Mouse (Mus musculus) MEL (cell line): ENCODE results near the gene Hsd17b14. TPM values are rescaled to one million over a fixed set of nuclear protein-coding genes. Genes with fewer than 3 reads are reported as not detected.

Experiments used
- DNase-seq: peaks from one replicate; pipeline ENCODE4 v3.0.0; 2011; ENCODE audit warnings: low read depth, low spot score
- H3K27ac ChIP-seq: 2 replicates; pipeline ENCODE4 v1.5.1; 2012; ENCODE audit warnings: low read depth, mild to moderate bottlenecking, control low read depth, low read length, moderate library complexity; ENCODE audit not compliant: control insufficient read depth
- H3K27me3 ChIP-seq, 2 experiments: fragments of 150-350 bp in 1 of 2; sonication (generic) in 1 of 2; 2 replicates each; pipeline ENCODE4 v1.6.1; 2012; ENCODE audit warnings: low read length in 2 of 2, mild to moderate bottlenecking in 2 of 2, improper control_type of control experiment in 1 of 2, moderate library complexity in 1 of 2; ENCODE audit not compliant: insufficient read depth in 2 of 2, control insufficient read depth in 1 of 2
- H3K36me3 ChIP-seq, 2 experiments: 2 replicates each; pipeline ENCODE4 v1.6.1; 2012 to 2014; ENCODE audit warnings: low read length in 2 of 2, improper control_type of control experiment in 1 of 2, inconsistent platforms in 1 of 2, mild to moderate bottlenecking in 1 of 2; ENCODE audit not compliant: insufficient read depth in 2 of 2, control insufficient read depth in 1 of 2
- H3K4me1 ChIP-seq, 2 experiments: fragments of 150-350 bp in 1 of 2; sonication (generic) in 1 of 2; 2 replicates each; pipeline ENCODE4 v1.6.1; 2012; ENCODE audit warnings: low read length in 2 of 2, improper control_type of control experiment in 1 of 2, mild to moderate bottlenecking in 1 of 2; ENCODE audit not compliant: insufficient read depth in 2 of 2, control insufficient read depth in 1 of 2
- H3K4me3 ChIP-seq, 2 experiments: fragments of 150-350 bp in 1 of 2; sonication (generic) in 1 of 2; 2 replicates each; pipeline ENCODE4 v1.5.1; 2012; ENCODE audit warnings: low read depth in 2 of 2, low read length in 2 of 2, mild to moderate bottlenecking in 2 of 2, moderate library complexity in 2 of 2, control low read depth in 1 of 2, improper control_type of control experiment in 1 of 2; ENCODE audit not compliant: control insufficient read depth in 1 of 2, insufficient read depth in 1 of 2
- H3K79me2 ChIP-seq: 2 replicates; pipeline ENCODE4 v1.6.1; 2012; ENCODE audit warnings: mild to moderate bottlenecking, low read length, moderate library complexity; ENCODE audit not compliant: control insufficient read depth, poor library complexity, insufficient read depth
- H3K9ac ChIP-seq: 2 replicates; pipeline ENCODE4 v1.6.1; 2012; ENCODE audit warnings: low read depth, mild to moderate bottlenecking, control low read depth, low read length, moderate library complexity; ENCODE audit not compliant: control insufficient read depth, poor library complexity, severe bottlenecking
- H3K9me3 ChIP-seq: fragments of 150-350 bp; sonication (generic); replicated peaks from 2 replicates; pipeline ENCODE4 v1.6.1; 2012; ENCODE audit warnings: mild to moderate bottlenecking, low read length, improper control_type of control experiment, moderate library complexity; ENCODE audit not compliant: insufficient read depth
- CTCF ChIP-seq, 3 experiments: IDR thresholded peaks in 2 of 3; conservative IDR thresholded peaks in 1 of 3; 2 replicates each; pipeline ENCODE4 v1.5.1; 2011 to 2012; ENCODE audit warnings: low read length in 3 of 3, low read depth in 2 of 3, mild to moderate bottlenecking in 2 of 3, improper control_type of control experiment in 1 of 3, inconsistent platforms in 1 of 3, mixed read lengths in 1 of 3, moderate library complexity in 1 of 3; ENCODE audit not compliant: control insufficient read depth in 1 of 3, insufficient read depth in 1 of 3, poor library complexity in 1 of 3, severe bottlenecking in 1 of 3
- E2F4 ChIP-seq: IDR thresholded peaks from 2 replicates; pipeline ENCODE4 v1.6.1; 2011; ENCODE audit warnings: low read depth, low read length, improper control_type of control experiment, borderline replicate concordance
- ETS1 ChIP-seq: IDR thresholded peaks from 2 replicates; pipeline ENCODE4 v1.6.1; 2012; ENCODE audit warnings: low read depth, mild to moderate bottlenecking, inconsistent platforms, low read length, improper control_type of control experiment, moderate library complexity
- GATA1 ChIP-seq: IDR thresholded peaks from 2 replicates; pipeline ENCODE4 v1.6.1; 2011; ENCODE audit warnings: low read depth, low read length, improper control_type of control experiment
- KAT2A ChIP-seq: conservative IDR thresholded peaks from 2 replicates; pipeline ENCODE4 v1.6.1; 2012; ENCODE audit warnings: low read depth, low read length, improper control_type of control experiment, inconsistent platforms
- MAFK ChIP-seq: IDR thresholded peaks from 2 replicates; pipeline ENCODE4 v1.6.1; 2011; ENCODE audit warnings: low read depth, mild to moderate bottlenecking, low read length, improper control_type of control experiment, borderline replicate concordance
- MXI1 ChIP-seq: IDR thresholded peaks from 2 replicates; pipeline ENCODE4 v1.6.1; 2011; ENCODE audit warnings: mild to moderate bottlenecking, low read depth, low read length, improper control_type of control experiment
- MYB ChIP-seq: IDR thresholded peaks from 2 replicates; pipeline ENCODE4 v1.6.1; 2011; ENCODE audit warnings: mild to moderate bottlenecking, low read depth, low read length, improper control_type of control experiment
- POLR2A ChIP-seq, 2 experiments: IDR thresholded peaks; 2 replicates each; pipeline ENCODE4 v1.6.1; 2011 to 2012; ENCODE audit warnings: low read length in 2 of 2, mild to moderate bottlenecking in 2 of 2, control low read depth in 1 of 2, improper control_type of control experiment in 1 of 2, low read depth in 1 of 2, moderate library complexity in 1 of 2; ENCODE audit not compliant: control insufficient read depth in 1 of 2, insufficient read depth in 1 of 2, poor library complexity in 1 of 2
- POLR2AphosphoS2 ChIP-seq: IDR thresholded peaks from 2 replicates; pipeline ENCODE4 v1.6.1; 2011; ENCODE audit warnings: low read length, improper control_type of control experiment
- POLR2AphosphoS5 ChIP-seq: IDR thresholded peaks from 2 replicates; pipeline ENCODE4 v1.6.1; 2012; ENCODE audit warnings: low read depth, borderline replicate concordance, mild to moderate bottlenecking, inconsistent platforms, low read length, moderate library complexity, mixed read lengths
- TBP ChIP-seq: IDR thresholded peaks from 2 replicates; pipeline ENCODE4 v1.8.0; 2011; ENCODE audit warnings: low read depth, low read length, improper control_type of control experiment
- USF1 ChIP-seq: IDR thresholded peaks from 2 replicates; pipeline ENCODE4 v1.6.1; 2014; ENCODE audit warnings: low read depth, mild to moderate bottlenecking, inconsistent platforms, low read length, improper control_type of control experiment, moderate library complexity
- ZC3H11A ChIP-seq: IDR thresholded peaks from 2 replicates; pipeline ENCODE4 v1.6.1; 2012; ENCODE audit warnings: low read depth, mild to moderate bottlenecking, inconsistent platforms, low read length, improper control_type of control experiment
- ZKSCAN1 ChIP-seq: IDR thresholded peaks from 2 replicates; pipeline ENCODE4 v1.6.1; 2012; ENCODE audit warnings: low read depth, mild to moderate bottlenecking, inconsistent platforms, low read length, improper control_type of control experiment, moderate library complexity
- ZNF384 ChIP-seq: IDR thresholded peaks from 2 replicates; pipeline ENCODE4 v1.6.1; 2012; ENCODE audit warnings: low read depth, mild to moderate bottlenecking, inconsistent platforms, low read length, improper control_type of control experiment
- polyA plus RNA-seq, 2 experiments: library from polyadenylated mRNA; stranded (reverse) in 1 of 2; unstranded in 1 of 2; fragments of >175 nt in 1 of 2; fragments of >200 nt in 1 of 2; gene quantifications; 2 replicates each; pipeline versions ENCODE4 v1.2.1 to v1.2.4; 2012; ENCODE audit warnings: low replicate concordance in 2 of 2, low read depth in 1 of 2; ENCODE audit not compliant: insufficient read length in 2 of 2, insufficient read depth in 1 of 2, missing spikeins in 1 of 2
- total RNA-seq: library from RNA; depleted of rRNA; stranded (reverse); fragments of 300-350 nt; gene quantifications from 2 replicates; pipeline ENCODE4 v1.2.3, GENCODE M21; 2012

Gene Hsd17b14
- total and polyA plus RNA-seq, 3 experiments = 2.0 to 9.3 TPM; not detected in 1

- peaks cover 27% of the 10 kb centered on the region for H3K79me2 ChIP-seq
- H3K4me1 ChIP-seq = peaks cover 4 to 16% of the 10 kb centered on the region in 2 experiments; a peak in 3 of 4 replicates
- peak overlapping the region; percentile 73 to 79; a peak in 3 of 4 replicates for H3K4me3 ChIP-seq
- DNase-seq = no peak
- no peaks in the 10 kb centered on the region for H3K9me3 ChIP-seq
- no peaks in the 10 kb centered on the region for H3K27me3 ChIP-seq
- peaks cover 0 to 29% of the 10 kb centered on the region in 2 experiments; a peak in 2 of 4 replicates for H3K36me3 ChIP-seq
- H3K27ac ChIP-seq = peak overlapping the region; percentile 26; the same call in 1 of the 2 replicates
- H3K9ac ChIP-seq = peak overlapping the region; percentile 31
- no peak for TF ChIP-seq ZC3H11A
- peak; percentile 93 for TF ChIP-seq POLR2AphosphoS2
- TF ChIP-seq POLR2A (IDR thresholded peaks at IDR 0.05; ENCODE audit: control insufficient read depth in 1 of 2, insufficient read depth in 1 of 2, low read depth in 1 of 2, low read length in 2 of 2, poor library complexity in 1 of 2) = no peak; a peak in 1 of 4 replicates
These were observed 32.4 kb upstream of the Hsd17b14 start for GRCm38 (mm10) chr7:45522194-45522752.

GRCm38 (mm10) chr7:45522957-45523676, 31.6 kb upstream of the Hsd17b14 start:
- no peak for DNase-seq

GRCm38 (mm10) chr7:45523678-45524170, 31.0 kb upstream of the Hsd17b14 start:
- Histone ChIP-seq H3K4me3 (peak overlapping the region; percentile 39 to 42), H3K27ac (no peak overlapping the region), H3K36me3 (peaks cover 0 to 30% of the 10 kb centered on the region in 2 experiments; a peak in 2 of 4 replicates), H3K27me3 (no peaks in the 10 kb centered on the region), H3K79me2 (peaks cover 27% of the 10 kb centered on the region), H3K4me1 (peaks cover 4 to 17% of the 10 kb centered on the region in 2 experiments; a peak in 3 of 4 replicates)
- TF ChIP-seq USF1 = no peak
- peak; percentile 43; the same call in 1 of the 2 replicates for TF ChIP-seq ETS1
- TF ChIP-seq, all 39 proteins: peak for 1
- Histone ChIP-seq H3K9me3 (no peaks in the 10 kb centered on the region), H3K9ac (peak overlapping the region; percentile 44)
- DNase-seq = no peak

More at GRCm38 (mm10) chr7:45522957-45523676, 31.6 kb upstream of the Hsd17b14 start:
- Histone ChIP-seq H3K9ac (peak overlapping the region; percentile 44; the same call in 1 of the 2 replicates), H3K4me1 (peaks cover 4 to 16% of the 10 kb centered on the region in 2 experiments; a peak in 3 of 4 replicates), H3K4me3 (peak overlapping the region; percentile 39 to 42), H3K9me3 (no peaks in the 10 kb centered on the region), H3K36me3 (peaks cover 0 to 29% of the 10 kb centered on the region in 2 experiments; a peak in 2 of 4 replicates), H3K79me2 (peaks cover 27% of the 10 kb centered on the region), H3K27ac (peak overlapping the region; percentile 14; the same call in 1 of the 2 replicates)
- TF ChIP-seq POLR2AphosphoS5 (no peak), ZNF384 (no peak), ZKSCAN1 (no peak), MYB (no peak), GATA1 (no peak), KAT2A (no peak), MAFK (no peak), E2F4 (no peak), TBP (no peak), CTCF (IDR thresholded peaks at IDR 0.05 in 2 of 3, conservative IDR thresholded peaks at IDR 0.05 in 1 of 3; ENCODE audit: control insufficient read depth in 1 of 3, insufficient read depth in 1 of 3, low read depth in 2 of 3, low read length in 3 of 3, poor library complexity in 1 of 3, severe bottlenecking in 1 of 3) (no peak), MXI1 (no peak)
- TF ChIP-seq, all 39 proteins: peak for 0
- no peaks in the 10 kb centered on the region for H3K27me3 ChIP-seq
